Mouse (Mus musculus) layer of hippocampus, adult 8-10 months (tissue): ENCODE data around the gene Syncrip. TPM values are rescaled to one million over a fixed set of nuclear protein-coding genes. Genes with fewer than 3 reads are reported as not detected.

Experiments used
- total RNA-seq, 4 experiments: library from RNA; stranded (reverse); gene quantifications; 2 replicates each; pipeline ENCODE4 v1.2.4; 2022

Gene Syncrip
- total RNA-seq, 4 experiments from 2014 or later, result 61.8 to 67.7 (median 63.0) TPM

Other genes starting within 250 kb of the Syncrip start
- gene Nt5e, start 155.4 kb downstream of the Syncrip start, total RNA-seq, result 1 to 10 TPM; 2.5 to 4.1 (median 3.3) TPM
- gene Snx14, start 43.6 kb downstream of the Syncrip start, total RNA-seq, result 10 to 100 TPM; 46.5 to 59.8 (median 53.9) TPM
- gene Gm20537, start 26.0 kb downstream of the Syncrip start, total RNA-seq, result 1 to 10 TPM in 1 of 4 experiments, under 1 TPM in 1, not detected in 2; 0.94 to 2.6 TPM
- gene Zfp949, start 65.4 kb upstream of the Syncrip start, total RNA-seq, result 10 to 100 TPM; 19.5 to 29.3 (median 24.7) TPM
- 1 to 10 TPM in 1 of 4 experiments, under 1 TPM in 2, not detected in 1; 0.74 to 1.2 (median 0.89) TPM for gene Trim43a, start 98.3 kb upstream of the Syncrip start, total RNA-seq
- gene Mthfsl, start 237.7 kb upstream of the Syncrip start, total RNA-seq, result 10 to 100 TPM; 26.7 to 42.1 (median 33.6) TPM
- 1 to 10 TPM in 2 of 4 experiments, not detected in 2; 1.5 to 2.6 TPM for gene Bcl2a1d, start 249.3 kb upstream of the Syncrip start, total RNA-seq